Comparison of ENCODE assay signal across 15 mouse cellular contexts in the genomic region with DNA sequence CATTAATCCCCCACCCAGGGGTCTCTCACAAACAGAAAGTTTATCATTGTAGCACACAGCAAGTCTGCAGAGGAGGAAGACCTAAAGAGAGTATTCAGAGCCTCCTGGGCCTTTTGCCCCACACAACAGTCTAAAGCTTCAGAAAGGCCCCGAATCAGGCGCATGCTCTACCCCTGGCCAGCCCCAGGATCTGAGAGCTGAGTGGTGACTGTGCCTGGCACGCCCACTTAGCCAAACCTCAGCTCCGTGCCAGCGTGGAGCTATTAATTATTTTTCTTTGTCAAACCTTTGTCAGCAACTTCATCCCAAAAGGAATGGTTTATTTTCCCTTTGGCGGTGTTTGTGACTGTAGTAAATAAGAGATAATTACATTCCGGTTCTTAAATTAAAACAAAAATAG. TPM values are rescaled to one million over a fixed set of nuclear protein-coding genes. Genes with fewer than 3 reads are reported as not detected.
A peak's percentile ranks its signal among the peaks of the same experiment; 100 is the strongest.
DNase-seq lines count a peak whose midpoint lies in the region; ATAC-seq and TF ChIP-seq lines count a peak whose summit lies in the region.
"Had no signal": no experiment of that assay in that cellular context is flagged by ENCODE, and none has a peak within 500 bp of the region (broad histone marks: within the 10 kb centered on the region; RNA-seq: fewer than 3 reads in every experiment).

No protein-coding gene starts in this region.

- H3K4me3 ChIP-seq in forebrain, embryonic 13.5 days, result no peak overlapping the region
- no peak overlapping the region for H3K4me3 ChIP-seq in forebrain, embryonic 12.5 days (replicated peaks)
- H3K4me3 ChIP-seq in lung, adult 2 months (replicated peaks; ENCODE audit: extremely low read depth, low read depth, low read length), result no peak overlapping the region
- H3K4me3 ChIP-seq in heart, embryonic 10.5 days, result no peak overlapping the region
- H3K4me3 ChIP-seq in stomach, embryonic 14.5 days (ENCODE audit: low read depth, low read length), result no peak overlapping the region
- H3K4me3 ChIP-seq: liver, embryonic 15.5 days; neural tube, embryonic 12.5 days had no signal

- H3K27ac ChIP-seq in forebrain, embryonic 13.5 days, result no peak overlapping the region
- H3K27ac ChIP-seq in forebrain, embryonic 12.5 days, result no peak overlapping the region
- peak overlapping the region; percentile 3; the same call in 1 of the 2 replicates for H3K27ac ChIP-seq in heart, embryonic 10.5 days
- H3K27ac ChIP-seq in stomach, embryonic 14.5 days (ENCODE audit: low read length), result peak overlapping the region; percentile 15; the same call in 1 of the 2 replicates
- H3K27ac ChIP-seq: liver, embryonic 15.5 days; neural tube, embryonic 12.5 days had no signal

- ATAC-seq in forebrain, embryonic 13.5 days, result peak; percentile 66; the same call in 1 of the 2 replicates
- ATAC-seq in forebrain, embryonic 12.5 days (ENCODE audit: low FRiP score), result no peak
- ATAC-seq in stomach, embryonic 14.5 days (ENCODE audit: insufficient number of reproducible peaks, insufficient read depth, low FRiP score, low read depth), result no peak

- peaks cover 3% of the 10 kb centered on the region; the same call in 1 of the 2 replicates for H3K27me3 ChIP-seq in forebrain, embryonic 13.5 days
- peaks cover 13% of the 10 kb centered on the region for H3K27me3 ChIP-seq in forebrain, embryonic 12.5 days
- H3K27me3 ChIP-seq in heart, embryonic 10.5 days (ENCODE audit: insufficient read depth, poor library complexity, severe bottlenecking), result no peaks in the 10 kb centered on the region
- H3K27me3 ChIP-seq in stomach, embryonic 14.5 days (ENCODE audit: control insufficient read depth, insufficient read depth, low read length), result no peaks in the 10 kb centered on the region
- H3K27me3 ChIP-seq: liver, embryonic 15.5 days; neural tube, embryonic 12.5 days had no signal

- no peak for TF ChIP-seq CTCF in lung, adult 2 months (IDR thresholded peaks at IDR 0.05; ENCODE audit: insufficient read depth, low read length)

- H3K9ac ChIP-seq in forebrain, embryonic 13.5 days, result no peak overlapping the region
- no peak overlapping the region for H3K9ac ChIP-seq in forebrain, embryonic 12.5 days
- H3K9ac ChIP-seq in stomach, embryonic 14.5 days (replicated peaks; ENCODE audit: low read depth, low read length), result no peak overlapping the region
- H3K9ac ChIP-seq: liver, embryonic 15.5 days; neural tube, embryonic 12.5 days had no signal

- DNase-seq in lung, postnatal 10 days, result peak; percentile 49
- DNase-seq in lung, adult 2 months, result no peak
- DNase-seq in heart, embryonic 10.5 days (ENCODE audit: low spot score), result no peak
- no peak for DNase-seq in cerebellum, adult 11 months
- DNase-seq in embryo, embryonic 10.5 days (ENCODE audit: low spot score), result no peak
- DNase-seq: adrenal gland, adult 8-10 months; B cell, adult 2 months; cerebellum, adult 8-10 months; gastrocnemius, postnatal 10 days; kidney, postnatal 4 days had no signal

- no peaks in the 10 kb centered on the region for H3K36me3 ChIP-seq in forebrain, embryonic 13.5 days (ENCODE audit: poor library complexity, severe bottlenecking)
- H3K36me3 ChIP-seq in forebrain, embryonic 12.5 days (replicated peaks), result no peaks in the 10 kb centered on the region
- H3K36me3 ChIP-seq in heart, embryonic 10.5 days, result no peaks in the 10 kb centered on the region
- H3K36me3 ChIP-seq in stomach, embryonic 14.5 days (ENCODE audit: control insufficient read depth, insufficient read depth, low read length), result no peaks in the 10 kb centered on the region
- H3K36me3 ChIP-seq: liver, embryonic 15.5 days; neural tube, embryonic 12.5 days had no signal

- peaks cover 44% of the 10 kb centered on the region for H3K4me1 ChIP-seq in forebrain, embryonic 13.5 days
- peaks cover 34% of the 10 kb centered on the region for H3K4me1 ChIP-seq in forebrain, embryonic 12.5 days
- peaks cover 24% of the 10 kb centered on the region for H3K4me1 ChIP-seq in lung, adult 2 months (ENCODE audit: control insufficient read depth, insufficient read depth, low read length)
- peaks cover 69% of the 10 kb centered on the region for H3K4me1 ChIP-seq in heart, embryonic 10.5 days
- peaks cover 49% of the 10 kb centered on the region for H3K4me1 ChIP-seq in stomach, embryonic 14.5 days (ENCODE audit: control insufficient read depth, insufficient read depth, low read length)
- H3K4me1 ChIP-seq: liver, embryonic 15.5 days had no signal

- H3K9me3 ChIP-seq in forebrain, embryonic 13.5 days (replicated peaks), result no peaks in the 10 kb centered on the region
- no peaks in the 10 kb centered on the region for H3K9me3 ChIP-seq in forebrain, embryonic 12.5 days
- H3K9me3 ChIP-seq in heart, embryonic 10.5 days, result no peaks in the 10 kb centered on the region
- no peaks in the 10 kb centered on the region for H3K9me3 ChIP-seq in stomach, embryonic 14.5 days (ENCODE audit: control insufficient read depth, low read depth, low read length)
- H3K9me3 ChIP-seq: liver, embryonic 15.5 days; neural tube, embryonic 12.5 days had no signal

- TF ChIP-seq POLR2A in lung, adult 2 months (IDR thresholded peaks at IDR 0.05; ENCODE audit: borderline replicate concordance, extremely low read depth, low read depth, low read length), result no peak

- WGBS in forebrain, embryonic 13.5 days, result 48% methylated on average over 7 of the region's 7 CpGs
- 60% methylated on average over 7 of the region's 7 CpGs for WGBS in forebrain, embryonic 12.5 days
- 28% methylated on average over 7 of the region's 7 CpGs for WGBS in lung, adult 2 months
- WGBS in heart, embryonic 10.5 days, result 71% methylated on average over 7 of the region's 7 CpGs
- WGBS in stomach, embryonic 14.5 days, result 58% methylated on average over 7 of the region's 7 CpGs

- H3K4me2 ChIP-seq in forebrain, embryonic 13.5 days, result no peak overlapping the region
- no peak overlapping the region for H3K4me2 ChIP-seq in forebrain, embryonic 12.5 days
- no peak overlapping the region for H3K4me2 ChIP-seq in stomach, embryonic 14.5 days (replicated peaks; ENCODE audit: low read depth, low read length)
- H3K4me2 ChIP-seq: liver, embryonic 15.5 days; neural tube, embryonic 12.5 days had no signal

RNA-seq across cellular contexts. Expression of a gene that starts 44.0 kb away (rescaled TPM):
- polyA plus RNA-seq in forebrain, embryonic 13.5 days (2015; fragmentation: Nextera tagmentation; extraction: Ambion mirVana), result 27.6 and 31.9 TPM in 2 replicates
- 51.9 and 54.6 TPM in 2 replicates for polyA plus RNA-seq in forebrain, embryonic 12.5 days (2016; fragmentation: Nextera tagmentation; extraction: Ambion mirVana)
- polyA plus RNA-seq in lung, adult 2 months (2012; rRNA removed), result 54.7 and 80.5 TPM in 2 replicates
- 82.5 and 94.9 TPM in 2 replicates for polyA plus RNA-seq in heart, embryonic 10.5 days (2016; fragmentation: Nextera tagmentation; extraction: Ambion mirVana)
- polyA plus RNA-seq in stomach, embryonic 14.5 days (2014; fragmentation: Nextera tagmentation; extraction: Ambion mirVana), result 128 and 135 TPM in 2 replicates

Comparison
In these comparisons a context has a peak if more than half of its experiments do, and no peak if none do; other contexts are left out.
1. H3K27ac ChIP-seq: peak in heart, embryonic 10.5 days (single experiment) and stomach, embryonic 14.5 days (single experiment); none in forebrain, embryonic 13.5 days (single experiment) and forebrain, embryonic 12.5 days (single experiment).